Mouse (Mus musculus) thymus, postnatal 25 days (tissue): ENCODE measurements at regions not wholly inside any gene's neighbourhood (a gene's known extent, or its start where the extent isn't known, plus 50 kb on each side); places are given as distances from the start of the nearest gene placed in this dataset.

ENCODE experiments used
- DNase-seq: peaks from one replicate; pipeline ENCODE4 v3.0.0; 2022

DNA sequence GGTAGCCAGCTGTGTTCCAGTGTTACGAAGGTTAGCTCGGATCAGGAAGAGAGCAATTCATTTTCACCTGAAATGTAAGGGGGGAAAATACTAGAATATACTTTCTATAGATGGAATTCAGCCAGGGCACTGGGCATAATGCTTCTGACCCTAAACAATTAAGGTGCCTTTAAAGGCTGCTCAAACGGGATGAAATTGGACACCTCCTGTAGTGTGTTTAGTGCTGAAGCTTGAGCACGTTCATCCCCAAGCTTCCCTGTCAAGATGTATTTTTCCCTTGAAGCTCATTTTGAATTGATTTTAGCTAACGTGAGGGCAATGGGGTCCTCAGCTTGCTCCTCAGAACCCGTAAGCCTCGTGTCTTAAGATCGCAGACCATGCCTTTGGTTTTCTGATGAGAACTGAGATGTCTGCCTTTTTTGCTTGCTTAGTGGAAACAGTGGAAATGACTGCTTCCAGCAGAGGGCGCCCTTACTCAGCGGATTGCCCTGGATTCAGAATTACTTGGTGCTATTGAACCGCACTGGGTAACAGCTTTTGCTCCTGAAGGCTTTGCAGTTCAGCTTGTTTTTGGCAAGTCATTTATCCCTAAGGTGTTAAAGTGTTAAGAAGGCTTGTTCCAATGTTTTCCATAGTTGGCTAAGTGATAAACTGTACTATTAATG, 74.6 kb upstream of the Fermt1 start:
- DNase-seq = peak; percentile 21

DNA sequence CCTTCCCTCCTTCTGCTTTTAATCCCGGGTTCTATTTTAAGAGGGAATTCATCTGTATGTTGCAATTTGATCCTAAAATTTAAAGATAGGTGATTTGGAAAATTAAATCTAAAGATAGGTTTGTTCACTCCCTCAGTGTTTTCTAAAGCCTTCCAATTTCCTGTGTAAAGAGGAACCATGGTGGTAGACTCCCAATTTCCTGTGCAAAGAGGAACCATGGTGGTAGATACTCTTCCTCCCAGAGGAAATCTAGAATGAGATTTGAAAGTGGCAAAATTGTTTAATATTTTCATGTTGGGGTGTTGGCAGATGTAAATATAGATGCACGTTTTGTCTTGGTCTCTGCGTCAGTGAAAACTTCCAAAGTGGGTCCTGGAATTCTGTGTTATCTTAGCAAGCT, 75.5 kb upstream of the Fermt1 start:
- no peak for DNase-seq

DNA sequence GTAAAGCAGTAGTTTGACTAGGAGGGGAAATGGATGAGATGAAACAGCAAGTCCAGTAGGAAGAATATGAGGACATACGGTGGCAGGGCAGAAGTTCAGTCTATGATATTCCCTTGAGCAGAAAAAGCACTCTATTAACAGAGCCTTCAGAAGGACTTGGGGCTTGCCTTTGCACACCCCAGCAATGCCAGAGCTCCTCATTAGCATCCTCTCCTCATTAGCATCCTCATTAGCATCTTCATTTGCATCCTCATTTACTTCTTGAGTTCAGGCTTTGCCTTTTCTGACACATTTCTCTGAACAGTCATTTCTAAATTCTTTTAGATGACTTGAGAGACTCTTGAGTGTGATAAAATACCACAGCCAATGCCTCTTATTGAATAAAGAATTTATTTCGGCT, 81.3 kb upstream of the Fermt1 start:
- DNase-seq = no peak

DNA sequence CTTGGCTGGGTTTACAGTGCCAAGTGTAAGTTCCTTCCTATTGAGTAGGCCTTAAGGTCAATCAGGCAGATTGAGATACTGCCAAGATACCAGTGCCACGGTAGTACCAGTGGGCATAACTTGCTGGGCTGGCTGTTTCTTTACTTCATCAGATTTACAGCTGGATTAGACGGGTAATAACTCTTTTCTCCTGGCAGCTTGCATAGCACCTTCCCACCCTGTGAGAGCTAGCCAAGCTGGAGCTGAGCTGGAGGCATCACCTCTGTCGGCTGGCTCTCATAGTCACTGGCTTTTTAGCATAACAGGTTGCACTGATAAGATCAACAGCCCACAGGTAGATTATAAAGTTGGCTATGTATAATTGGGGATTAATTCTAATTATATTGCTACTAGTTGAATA, 89.7 kb upstream of the Fermt1 start:
- DNase-seq = no peak

DNA sequence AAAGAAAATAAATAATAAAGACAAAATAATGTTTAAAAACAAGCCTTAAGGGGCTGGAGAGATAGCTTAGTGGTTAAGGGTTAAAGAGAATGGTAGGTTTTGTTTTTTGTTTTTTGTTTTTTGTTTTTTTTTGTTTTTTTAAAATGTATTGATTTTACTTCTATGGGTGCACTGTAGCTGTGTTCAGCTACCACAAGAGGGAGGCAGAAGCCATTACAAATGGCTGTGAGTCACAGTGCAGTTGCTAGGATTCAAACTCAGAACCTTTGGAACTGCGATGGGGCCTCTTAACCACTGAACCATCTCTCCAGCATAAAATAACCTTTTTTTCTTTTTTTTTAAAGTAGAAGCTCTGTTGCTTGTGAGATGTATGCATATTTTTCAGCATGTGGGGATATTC, 95.0 kb upstream of the Fermt1 start:
- DNase-seq = no peak

DNA sequence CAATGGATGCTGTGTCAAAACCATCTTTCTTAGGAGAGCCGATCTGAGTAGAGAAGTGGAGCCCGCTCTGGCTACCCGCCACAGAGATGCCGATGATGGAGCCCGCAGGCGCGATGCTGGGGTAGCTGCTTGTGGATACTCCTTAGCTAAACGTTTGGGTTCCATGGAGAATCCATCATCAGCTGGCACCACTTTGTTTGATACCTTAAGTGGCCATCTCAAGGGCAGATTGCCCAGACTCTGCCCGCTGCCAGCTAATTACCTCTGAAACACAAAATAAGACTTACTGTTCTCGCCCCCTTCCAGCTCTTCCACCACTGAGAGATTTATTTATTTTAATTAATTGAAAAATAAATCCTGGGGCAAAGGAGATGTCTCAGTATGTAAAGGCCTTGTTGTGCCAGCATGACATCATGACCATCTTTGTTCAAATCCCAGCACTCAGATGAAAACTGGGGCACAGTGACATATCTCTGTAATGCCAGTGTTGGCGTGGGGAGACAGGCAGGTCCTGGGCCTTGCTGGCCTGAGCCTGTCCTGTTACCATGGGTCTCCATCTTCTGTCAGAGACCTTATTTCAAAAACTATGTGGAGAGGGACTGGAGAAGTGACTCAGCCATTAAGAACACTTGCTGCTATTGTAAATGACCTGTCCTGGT, 132.1 kb upstream of the Fermt1 start:
- DNase-seq = no peak

DNA sequence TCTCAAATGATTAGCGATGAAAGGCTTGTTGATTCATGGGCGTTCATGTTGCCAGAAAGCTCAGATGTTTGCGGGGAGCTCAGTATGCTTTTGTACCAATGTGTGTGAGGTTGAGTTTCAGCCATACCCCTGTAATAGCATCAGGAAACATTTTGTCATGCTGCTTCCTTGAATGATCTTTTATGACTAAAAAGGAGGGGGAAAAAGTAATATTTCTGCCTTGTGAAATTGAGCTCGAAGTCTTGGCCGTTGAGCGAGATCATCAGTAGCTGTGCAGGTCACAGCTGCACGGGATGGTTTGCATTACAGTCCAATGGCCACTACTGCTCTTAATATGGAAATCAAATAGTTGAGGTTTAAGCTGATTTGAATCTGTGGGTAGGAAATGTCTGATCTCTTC, 145.3 kb upstream of the Fermt1 start:
- no peak for DNase-seq

DNA sequence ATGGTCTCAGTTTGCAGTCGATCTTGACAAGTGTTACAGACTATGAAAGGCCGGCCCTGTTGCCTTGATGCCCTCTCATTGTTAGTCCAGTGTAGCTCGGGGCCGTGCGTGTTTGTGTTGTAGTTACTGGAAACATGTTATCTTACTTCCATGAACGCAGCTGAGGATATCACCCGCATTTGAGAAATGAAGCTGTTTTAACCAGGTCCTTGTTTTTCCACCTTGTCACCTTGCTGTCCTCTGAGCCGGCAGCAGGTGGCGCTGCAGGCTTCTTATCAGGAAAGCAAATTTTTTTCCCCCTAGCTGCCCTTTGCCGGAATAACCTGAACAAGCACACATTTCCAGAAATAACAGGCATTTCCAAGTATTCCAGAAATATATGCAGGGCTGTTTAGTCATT, 167.9 kb upstream of the Fermt1 start:
- peak; percentile 15 for DNase-seq

DNA sequence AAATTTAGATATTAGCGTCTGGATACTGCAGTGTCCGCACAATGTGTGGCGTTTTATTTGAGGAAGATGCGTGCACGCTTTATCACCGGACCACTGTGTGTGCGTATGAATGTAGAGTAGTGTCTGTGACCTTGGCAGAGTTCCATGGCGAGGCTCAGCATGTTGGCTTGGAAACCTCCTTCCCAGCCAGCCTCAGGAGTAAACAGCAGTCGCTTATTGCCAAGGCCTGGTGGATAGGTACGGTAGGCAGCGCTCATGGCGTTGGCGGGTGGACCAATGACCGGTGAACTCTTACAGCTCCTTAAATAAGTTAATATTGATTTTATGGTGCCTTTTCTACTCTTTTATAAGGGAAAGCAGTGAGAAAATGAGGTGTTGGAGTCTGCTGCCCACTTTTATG, 172.9 kb upstream of the Fermt1 start:
- no peak for DNase-seq

DNA sequence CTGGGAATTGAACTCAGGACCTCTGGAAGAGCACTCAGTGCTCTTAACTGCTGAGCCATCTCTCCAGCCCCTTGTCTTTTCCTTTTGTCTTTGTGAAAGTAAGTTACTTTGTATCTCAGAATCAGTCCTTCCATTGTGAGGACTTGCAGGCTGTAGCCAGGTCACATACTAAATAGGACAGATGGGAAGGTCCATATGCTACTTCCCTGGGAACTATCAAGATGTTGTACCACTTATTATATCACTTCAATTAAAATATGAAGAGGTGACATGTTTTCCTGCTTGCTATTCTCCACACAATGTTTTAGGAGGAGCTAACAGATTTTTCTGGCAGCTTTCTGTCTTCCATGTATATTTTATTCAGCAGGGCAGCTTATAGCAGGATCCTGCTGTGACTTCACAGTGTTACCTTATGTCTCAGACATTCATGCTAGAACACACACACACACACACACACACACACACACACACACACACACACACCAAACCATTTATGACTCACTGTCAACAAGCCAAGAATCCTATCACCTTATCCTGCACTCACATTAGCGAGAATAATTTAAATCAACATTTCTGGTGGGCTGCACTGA, 179.6 kb upstream of the Fermt1 start:
- no peak for DNase-seq

DNA sequence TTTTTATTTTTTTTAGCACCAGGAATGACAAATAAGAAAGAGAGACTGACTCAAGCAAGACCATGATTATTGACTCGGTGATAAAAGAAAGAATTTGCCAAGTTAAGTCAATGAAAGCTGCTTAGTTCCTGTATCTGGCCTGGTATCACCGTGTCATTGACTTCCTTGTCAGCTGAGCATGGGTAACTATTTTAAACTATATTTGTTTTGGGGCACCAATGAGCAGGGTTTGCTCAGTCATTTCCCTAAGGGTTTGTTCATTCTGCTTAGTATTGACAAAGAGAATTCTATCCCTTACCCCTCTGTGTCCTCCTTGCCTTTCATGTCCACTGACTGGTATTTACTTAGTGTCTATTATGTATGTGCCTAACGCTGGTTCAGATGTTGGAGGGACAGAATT, 189.2 kb upstream of the Fermt1 start:
- no peak for DNase-seq

DNA sequence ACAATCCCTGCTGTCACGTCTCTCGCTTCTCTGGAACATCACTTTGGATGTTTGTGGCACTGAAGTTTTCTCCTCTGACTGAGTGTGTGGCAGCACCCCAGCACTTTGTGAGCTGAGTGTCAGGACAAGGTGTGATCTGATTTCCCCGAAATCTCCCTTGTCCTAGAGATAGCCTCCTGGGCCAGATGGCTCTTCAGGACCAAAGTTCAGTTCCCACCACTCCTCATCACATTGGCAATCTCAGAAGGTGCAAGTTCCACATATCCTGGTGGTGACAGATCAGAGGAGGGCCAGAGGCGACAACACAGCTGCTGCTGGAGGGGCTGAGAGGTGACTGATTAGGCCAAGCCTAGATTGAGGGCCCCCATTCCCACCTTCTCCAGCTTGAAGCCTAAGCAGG, 193.2 kb upstream of the Fermt1 start:
- DNase-seq = no peak

DNA sequence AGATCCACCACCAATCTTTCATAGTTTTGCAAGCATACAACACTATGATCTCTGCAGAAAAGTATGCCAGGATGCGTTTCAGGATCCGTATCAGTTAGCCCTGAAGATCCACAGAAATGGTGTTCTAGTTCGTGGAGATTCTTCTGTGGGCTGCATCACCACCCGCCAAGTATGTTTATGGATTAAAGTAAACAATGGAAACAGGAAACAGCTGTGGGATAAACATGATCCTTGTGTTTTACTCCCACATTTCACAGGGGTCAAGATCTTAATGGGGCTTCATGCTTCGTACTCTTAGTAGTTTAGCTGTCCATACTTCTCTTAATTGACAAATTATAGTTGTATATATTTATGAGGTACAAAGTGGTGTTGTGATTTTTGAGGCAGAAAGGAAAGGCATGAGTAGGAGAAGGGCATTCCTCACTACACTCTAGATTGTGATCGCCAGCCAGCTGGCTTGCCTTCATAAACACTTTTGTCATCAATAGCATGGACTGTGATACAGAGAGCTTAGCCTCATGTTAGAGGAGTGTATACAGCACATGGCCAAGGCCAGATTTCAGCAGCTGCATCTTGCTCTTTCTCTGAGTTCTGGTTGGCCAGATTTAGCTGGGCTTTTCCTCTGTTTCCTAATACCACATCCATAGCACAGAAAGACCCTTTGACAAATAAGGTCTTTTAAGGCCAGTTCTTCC, 195.8 kb upstream of the Fermt1 start:
- DNase-seq = no peak

DNA sequence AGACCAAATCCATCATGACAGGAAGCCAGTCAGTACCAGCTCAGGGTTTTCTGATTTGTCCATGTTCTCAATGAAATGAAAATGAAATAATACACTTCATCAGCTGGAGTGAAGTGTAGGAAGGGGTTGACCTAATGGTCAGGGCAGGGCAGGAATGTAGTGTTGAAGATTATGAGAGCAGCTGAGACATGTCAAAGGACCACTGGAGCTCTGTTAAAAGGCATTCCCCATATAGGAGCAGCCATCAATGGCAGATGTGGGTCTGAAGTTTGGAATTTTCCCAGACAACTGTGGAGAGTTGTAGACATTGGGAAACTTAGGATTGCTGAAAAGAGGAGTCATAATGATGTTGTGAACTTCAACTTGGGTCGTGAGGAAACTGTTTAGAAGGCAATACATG, 206.8 kb upstream of the Fermt1 start:
- no peak for DNase-seq

DNA sequence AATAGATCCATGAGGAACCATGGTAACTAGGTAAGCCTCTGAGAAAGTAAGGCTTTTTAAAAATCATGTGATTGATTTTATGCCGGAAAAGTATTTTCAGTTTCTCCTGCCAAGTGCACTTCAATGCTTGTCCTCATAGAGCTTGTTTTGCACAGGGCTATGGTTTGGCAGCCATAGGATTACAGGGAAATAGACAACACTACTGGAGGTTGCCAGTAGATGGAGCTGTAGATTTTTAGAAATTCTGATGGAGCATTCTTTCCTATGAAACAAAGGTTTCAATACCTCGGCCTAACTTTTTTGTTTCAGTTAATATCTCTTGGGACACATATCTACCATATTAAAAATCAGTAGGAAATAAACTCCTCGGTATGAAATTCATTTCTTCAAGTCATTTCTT, 210.8 kb upstream of the Fermt1 start:
- DNase-seq = no peak

DNA sequence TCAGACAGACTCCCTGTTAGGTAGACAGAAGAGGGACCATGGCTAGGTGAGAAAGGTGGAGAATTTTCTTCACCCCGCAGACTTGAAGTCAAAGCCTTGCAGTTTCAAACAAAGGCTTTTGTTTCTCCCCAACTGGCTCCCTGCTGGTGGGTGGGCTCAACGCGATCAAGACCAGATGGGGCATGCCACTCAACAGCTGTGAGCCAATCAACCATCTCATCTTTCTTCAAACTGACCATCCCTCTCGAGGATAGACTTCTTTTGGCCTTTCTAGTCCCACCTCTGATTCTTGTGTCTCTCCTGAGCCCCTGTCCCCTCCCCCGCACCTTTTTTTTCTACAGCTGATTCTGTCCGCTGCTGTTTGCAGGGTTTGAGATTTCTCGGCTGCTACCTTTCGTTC, 212.5 kb upstream of the Fermt1 start:
- DNase-seq = no peak

DNA sequence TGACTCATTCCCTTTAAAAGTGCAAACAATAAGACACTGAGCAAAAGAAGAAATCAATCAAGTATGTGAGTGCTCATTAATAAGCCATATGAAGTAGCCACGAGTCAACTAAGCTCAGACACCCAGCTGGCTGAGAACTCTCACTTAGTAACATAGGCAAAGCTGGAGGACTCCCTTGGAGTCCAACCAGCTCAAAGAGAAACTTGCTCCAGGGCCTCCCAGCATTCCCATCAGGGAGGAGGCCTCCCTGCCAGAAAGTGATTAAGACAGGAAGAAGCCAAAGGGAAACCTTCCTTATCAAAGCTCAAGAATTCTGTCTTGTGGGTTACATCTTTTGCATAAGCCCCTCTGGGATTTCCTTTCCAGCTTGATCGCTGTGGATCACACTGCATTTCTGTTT, 213.7 kb upstream of the Fermt1 start:
- DNase-seq = no peak

DNA sequence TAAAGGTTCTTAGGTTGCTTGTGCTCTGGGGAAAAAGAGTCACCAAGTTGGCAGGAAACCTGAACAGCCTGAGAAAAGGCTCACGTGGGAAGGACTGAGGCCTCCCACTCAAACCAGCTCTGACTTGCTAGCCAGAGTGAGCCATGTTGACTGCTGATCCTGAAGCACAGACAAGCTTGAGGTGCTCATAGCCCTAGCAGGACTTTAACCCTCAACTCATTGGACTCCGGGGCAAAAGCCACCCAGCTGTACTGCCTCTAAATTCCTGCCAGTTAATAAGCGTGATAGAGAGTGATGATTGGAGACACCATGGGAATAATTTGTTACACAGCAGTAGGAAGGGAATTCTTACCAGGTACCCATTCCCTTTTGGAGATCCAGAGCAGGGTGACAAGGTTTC, 230.7 kb upstream of the Fermt1 start:
- DNase-seq = no peak

DNA sequence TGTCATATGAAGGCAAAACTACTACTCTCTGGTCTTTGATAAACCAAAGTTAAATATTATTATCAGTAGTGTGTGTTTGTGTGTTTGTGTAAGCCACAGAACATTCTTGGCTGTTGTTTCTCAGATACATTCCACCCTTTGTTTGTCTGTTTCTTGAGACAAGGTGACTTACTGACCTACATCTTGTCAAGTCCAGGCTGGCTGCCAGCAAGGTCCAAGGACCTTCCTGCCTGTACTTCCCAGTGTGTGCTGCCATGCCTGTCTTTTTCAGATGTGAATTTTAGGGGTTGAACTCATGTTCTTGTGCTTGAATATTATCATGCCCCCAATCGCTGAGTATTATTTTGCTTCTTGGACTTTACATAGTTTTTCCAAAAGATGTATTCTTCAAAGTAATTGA, 235.5 kb upstream of the Fermt1 start:
- DNase-seq = no peak

DNA sequence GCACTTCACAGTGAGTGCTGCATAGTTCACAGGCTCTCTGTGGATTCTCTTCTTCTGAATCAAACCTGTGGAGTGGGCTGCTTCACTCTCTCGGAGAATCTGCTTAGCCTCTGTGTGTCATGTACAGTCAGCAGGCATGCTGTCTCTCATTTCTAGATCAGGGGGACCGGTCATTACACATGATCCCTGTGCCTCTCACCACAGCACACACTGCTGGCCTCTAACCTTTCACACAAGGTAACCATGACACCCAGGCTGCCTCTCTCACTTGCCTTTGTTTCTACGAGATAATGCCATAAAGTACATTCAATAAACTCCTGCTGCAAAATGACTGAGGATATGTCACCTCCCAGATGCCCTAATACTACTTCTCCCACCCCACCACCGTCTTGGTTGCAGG, 237.2 kb upstream of the Fermt1 start:
- DNase-seq = no peak

DNA sequence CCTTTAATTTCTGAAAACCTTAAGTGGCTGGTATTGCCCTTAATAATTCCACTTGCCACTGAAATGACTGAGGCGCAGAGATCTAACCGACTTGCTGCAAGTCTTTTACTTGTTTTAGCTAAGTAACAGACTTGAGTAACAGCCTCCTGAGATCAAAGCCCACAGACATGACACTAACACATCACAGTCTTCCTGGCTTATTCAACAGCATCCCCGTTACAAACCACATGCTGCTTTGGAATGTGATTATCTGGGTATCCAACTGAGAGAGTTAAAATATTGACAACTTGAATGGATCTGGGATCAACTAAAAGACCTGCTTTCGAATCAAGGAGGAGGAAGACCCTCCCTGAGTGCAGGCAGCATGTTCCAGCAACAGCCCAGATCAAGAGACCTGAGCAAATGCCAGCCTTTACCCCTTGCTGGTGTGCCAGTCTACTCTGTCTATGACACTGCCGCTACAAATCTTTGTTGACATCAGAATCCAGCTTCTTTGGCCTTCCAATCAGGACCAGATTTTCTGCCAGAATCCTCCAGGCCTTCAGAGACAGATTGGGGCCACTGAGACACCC, 258.7 kb upstream of the Fermt1 start:
- DNase-seq = no peak

DNA sequence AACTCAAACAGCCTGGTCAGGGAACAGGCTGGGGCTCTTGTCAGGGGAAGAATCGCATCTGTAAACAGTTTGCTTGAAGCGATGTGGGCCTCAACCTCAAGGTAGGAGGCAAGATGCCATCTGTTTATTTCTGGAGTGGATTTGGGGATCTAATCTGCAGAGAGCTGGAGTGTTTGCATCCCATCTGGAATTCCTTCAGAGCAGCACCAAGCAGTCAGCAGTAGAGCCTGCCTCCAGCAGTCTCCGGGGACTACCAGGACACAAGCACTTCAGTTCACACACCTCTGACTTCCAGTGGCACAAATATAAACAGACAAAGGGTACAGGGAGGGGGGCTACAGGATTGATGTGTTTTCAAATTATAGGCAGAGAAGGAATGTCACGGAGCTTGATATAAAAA, 262.8 kb upstream of the Fermt1 start:
- no peak for DNase-seq

DNA sequence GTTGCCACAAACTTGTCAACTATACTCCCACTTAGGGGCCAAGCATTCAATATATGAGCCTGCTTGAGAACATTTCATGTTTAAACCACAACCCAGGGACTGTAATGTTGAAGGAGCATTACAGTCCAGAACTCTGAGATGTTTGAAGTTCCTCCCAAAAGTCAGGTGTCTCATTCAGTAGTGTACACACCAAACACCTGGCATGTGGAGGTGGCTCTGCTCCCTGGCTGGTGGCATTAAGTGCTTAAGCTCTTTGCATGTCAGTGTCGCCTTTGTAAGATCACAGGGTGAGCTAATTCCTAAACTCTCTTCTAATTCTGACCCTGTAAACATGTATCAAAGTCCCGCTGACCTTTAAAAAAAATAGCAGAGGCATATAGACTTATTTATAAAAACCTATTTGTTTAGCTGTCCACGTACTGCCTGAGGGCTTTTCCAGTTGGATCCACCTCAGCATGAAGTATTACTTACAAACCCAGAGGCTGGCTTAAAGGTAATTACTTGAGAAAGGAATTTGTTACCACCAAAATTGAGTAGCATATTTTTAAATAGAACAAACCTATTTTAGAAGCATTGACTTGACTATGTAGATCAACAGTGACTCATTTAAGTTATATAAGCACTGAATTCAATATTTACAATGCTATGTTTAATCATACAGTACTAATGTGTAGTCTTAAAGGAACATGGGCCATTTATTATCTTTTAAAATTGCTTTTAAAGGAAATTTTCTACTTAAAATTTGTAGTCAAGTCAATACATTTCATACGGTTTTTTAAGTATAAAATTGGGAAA, 276.3 kb upstream of the Fermt1 start:
- DNase-seq = no peak
